Mouse (Mus musculus) central nervous system, embryonic 18 days (tissue): ENCODE results near the gene Poll. TPM values are rescaled to one million over a fixed set of nuclear protein-coding genes. Genes with fewer than 3 reads are reported as not detected.

Experiments
- polyA plus RNA-seq: library from polyadenylated mRNA; depleted of rRNA; stranded (reverse); fragments of >200 nt; gene quantifications from 2 replicates; pipeline ENCODE4 v1.2.3, GENCODE M21; 2012; rRNA removed

Gene Poll
- polyA plus RNA-seq: 7.8 TPM in 2 replicates

GRCm38 (mm10) chr19:45560153-45560890 lies at the start of gene Poll, which contains the start of gene Gm17018:
Gene Poll, minus strand, starts transcription at chr19:45560531.
Gene Gm17018, plus strand, starts transcription at chr19:45560615.

Other genes starting within 250 kb of the Poll start
- 52.8 and 54.4 TPM in 2 replicates for gene Btrc, start 196.8 kb downstream of the Poll start, polyA plus RNA-seq
- gene Gm17018, start 84 bp upstream of the Poll start, polyA plus RNA-seq: 29.3 and 31.3 TPM in 2 replicates
- 49.0 and 50.8 TPM in 2 replicates for gene Fbxw4, start 99.8 kb upstream of the Poll start, polyA plus RNA-seq
- gene Fgf8, start 182.4 kb upstream of the Poll start, polyA plus RNA-seq: 0.51 and 0.70 TPM in 2 replicates
- 74.6 and 94.7 TPM in 2 replicates for gene Npm3, start 189.1 kb upstream of the Poll start, polyA plus RNA-seq
- gene Mgea5, start 223.3 kb upstream of the Poll start, polyA plus RNA-seq: 146 and 153 TPM in 2 replicates